Mouse (Mus musculus) liver, embryonic 14 days (tissue): ENCODE measurements around the gene BC034090. TPM values are rescaled to one million over a fixed set of nuclear protein-coding genes. Genes with fewer than 3 reads are reported as not detected.

Experiments
- polyA plus RNA-seq: library from polyadenylated mRNA; depleted of rRNA; stranded (reverse); fragments of >200 nt; gene quantifications from 2 replicates; pipeline ENCODE4 v1.2.3, GENCODE M21; 2012; rRNA removed

Gene BC034090
- polyA plus RNA-seq, result 0.17 and 0.50 TPM in 2 replicates

GRCm38 (mm10) chr1:155243797-155244770 is at the start of gene BC034090:
Gene BC034090, minus strand, starts transcription at chr1:155244444.

Other genes starting within 250 kb of the BC034090 start
- gene Ier5, start 144.8 kb downstream of the BC034090 start, polyA plus RNA-seq, result 5.6 and 6.5 TPM in 2 replicates
- gene Mr1, start 97.6 kb downstream of the BC034090 start, polyA plus RNA-seq, result 0.33 and 0.41 TPM in 2 replicates
- 6.1 and 6.3 TPM in 2 replicates for gene Stx6, start 85.7 kb downstream of the BC034090 start, polyA plus RNA-seq
- gene Xpr1, start 173.0 kb upstream of the BC034090 start, polyA plus RNA-seq, result 4.2 and 4.7 TPM in 2 replicates